Mouse (Mus musculus): ENCODE measurements around the gene Zfp280d. TPM values are rescaled to one million over a fixed set of nuclear protein-coding genes. Genes with fewer than 3 reads are reported as not detected.

The Zfp280d gene
- polyA plus RNA-seq (2014; fragmentation: Illumina TruSeq; extraction: RNeasy Lipid Tissue Mini Kit (QIAGEN cat#74804); ENCODE audit: low read depth, low replicate concordance): 84.4 TPM

DNA sequence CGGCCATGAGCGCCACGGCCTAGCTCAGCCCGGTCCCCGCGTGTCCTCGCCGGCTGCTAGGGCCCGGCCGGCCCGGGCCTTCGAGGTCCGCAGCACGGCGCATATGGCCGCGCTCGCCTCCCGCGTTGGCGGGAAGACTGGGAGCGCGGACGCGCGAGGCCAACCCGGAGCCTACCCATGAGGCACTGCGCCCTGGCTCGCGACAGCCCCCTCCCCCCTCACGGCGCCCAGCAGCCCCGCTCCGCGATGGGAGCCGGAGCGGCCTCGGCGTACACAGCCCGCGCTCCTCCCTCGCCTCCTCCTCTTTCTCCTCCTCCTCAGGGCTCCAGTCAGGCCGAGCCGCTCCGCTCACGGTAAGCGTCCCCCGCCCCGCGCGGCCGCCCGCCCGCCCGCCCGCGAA lies at the start of gene Zfp280d:
Zfp280d (plus strand) TSS at position 184 of the 400 bp plus-strand sequence.

Other genes starting within 250 kb of the Zfp280d start
- gene Tcf12, start 163.0 kb upstream of the Zfp280d start, polyA plus RNA-seq (2014; fragmentation: Illumina TruSeq; extraction: RNeasy Lipid Tissue Mini Kit (QIAGEN cat#74804); ENCODE audit: low read depth, low replicate concordance): 77.0 TPM
- 0.98 TPM for gene Mns1, start 163.2 kb downstream of the Zfp280d start, polyA plus RNA-seq (2014; fragmentation: Illumina TruSeq; extraction: RNeasy Lipid Tissue Mini Kit (QIAGEN cat#74804); ENCODE audit: low read depth, low replicate concordance)
- 47.8 TPM for gene Tex9, start 217.4 kb downstream of the Zfp280d start, polyA plus RNA-seq (2014; fragmentation: Illumina TruSeq; extraction: RNeasy Lipid Tissue Mini Kit (QIAGEN cat#74804); ENCODE audit: low read depth, low replicate concordance)

Data from sigmoid colon, adult 10 weeks (tissue).